Mouse (Mus musculus): ENCODE data around the gene Gse1. TPM values are rescaled to one million over a fixed set of nuclear protein-coding genes. Genes with fewer than 3 reads are reported as not detected.

Gene Gse1
- polyA plus RNA-seq, 1 experiment from 2014 or later, result 22.6 TPM

- Histone ChIP-seq H3K36me3 (ENCODE audit: control insufficient read depth, insufficient read depth, low read length) (no peaks in the 10 kb centered on the region), H3K9ac (ENCODE audit: low read length) (no peak overlapping the region), H3K4me1 (ENCODE audit: control insufficient read depth, insufficient read depth, low read length) (peaks cover 19% of the 10 kb centered on the region), H3K27ac (ENCODE audit: low read depth, low read length) (no peak overlapping the region), H3K4me3 (ENCODE audit: low read depth, low read length) (no peak overlapping the region), H3K4me2 (ENCODE audit: low read length) (no peak overlapping the region), H3K27me3 (replicated peaks; ENCODE audit: control insufficient read depth, insufficient read depth, low read length) (no peaks in the 10 kb centered on the region), H3K9me3 (replicated peaks; ENCODE audit: control insufficient read depth, low read length) (no peaks in the 10 kb centered on the region)
- ATAC-seq (no peak), DNase-seq (ENCODE audit: low spot score) (no peak)
- 57% methylated on average over 3 of the region's 3 CpGs for WGBS
These were observed 85.4 kb downstream of the Gse1 start for GRCm38 (mm10) chr8:120313674-120314073.

DNA sequence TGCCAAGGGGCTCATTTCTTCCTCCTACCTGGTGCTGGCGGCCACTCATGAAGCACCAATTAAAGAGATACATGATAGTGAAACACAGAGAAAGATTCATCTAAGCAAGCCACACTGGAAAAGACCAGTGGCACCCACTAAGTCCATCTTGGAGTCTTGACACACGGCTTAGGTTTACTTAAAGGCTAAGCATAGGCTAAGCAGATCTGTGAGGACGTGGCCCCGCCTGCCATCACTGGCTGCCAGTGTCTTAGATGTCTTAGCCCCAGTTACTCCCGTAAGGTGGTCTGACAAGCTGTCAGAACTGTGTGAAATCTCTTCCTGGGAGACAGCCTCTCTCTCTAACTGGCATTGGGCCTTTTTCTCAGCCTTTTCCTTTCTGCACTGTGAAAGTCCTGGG, 86.7 kb downstream of the Gse1 start:
- Histone ChIP-seq H3K4me1 (ENCODE audit: control insufficient read depth, insufficient read depth, low read length) (peaks cover 6% of the 10 kb centered on the region), H3K9me3 (replicated peaks; ENCODE audit: control insufficient read depth, low read length) (no peaks in the 10 kb centered on the region), H3K4me3 (ENCODE audit: low read depth, low read length) (no peak overlapping the region), H3K36me3 (ENCODE audit: control insufficient read depth, insufficient read depth, low read length) (no peaks in the 10 kb centered on the region), H3K4me2 (ENCODE audit: low read length) (no peak overlapping the region), H3K27me3 (replicated peaks; ENCODE audit: control insufficient read depth, insufficient read depth, low read length) (no peaks in the 10 kb centered on the region), H3K9ac (ENCODE audit: low read length) (no peak overlapping the region), H3K27ac (ENCODE audit: low read depth, low read length) (no peak overlapping the region)
- no peak for ATAC-seq
- no peak for DNase-seq (ENCODE audit: low spot score)
- 77% methylated on average over 5 of the region's 5 CpGs for WGBS

- no peak overlapping the region for H3K27ac ChIP-seq (ENCODE audit: low read depth, low read length)
- H3K27me3 ChIP-seq (replicated peaks; ENCODE audit: control insufficient read depth, insufficient read depth, low read length), result no peaks in the 10 kb centered on the region
- H3K4me2 ChIP-seq (ENCODE audit: low read length), result no peak overlapping the region
- no peaks in the 10 kb centered on the region for H3K36me3 ChIP-seq (ENCODE audit: control insufficient read depth, insufficient read depth, low read length)
- no peak overlapping the region for H3K9ac ChIP-seq (ENCODE audit: low read length)
- peaks cover 2% of the 10 kb centered on the region; the same call in 1 of the 2 replicates for H3K4me1 ChIP-seq (ENCODE audit: control insufficient read depth, insufficient read depth, low read length)
- no peak overlapping the region for H3K4me3 ChIP-seq (ENCODE audit: low read depth, low read length)
- no peak for ATAC-seq
- 85% methylated on average over 4 of the region's 4 CpGs for WGBS
- H3K9me3 ChIP-seq (replicated peaks; ENCODE audit: control insufficient read depth, low read length), result no peaks in the 10 kb centered on the region
- DNase-seq (ENCODE audit: low spot score), result no peak
These were observed 87.4 kb downstream of the Gse1 start for GRCm38 (mm10) chr8:120315644-120316043.

DNA sequence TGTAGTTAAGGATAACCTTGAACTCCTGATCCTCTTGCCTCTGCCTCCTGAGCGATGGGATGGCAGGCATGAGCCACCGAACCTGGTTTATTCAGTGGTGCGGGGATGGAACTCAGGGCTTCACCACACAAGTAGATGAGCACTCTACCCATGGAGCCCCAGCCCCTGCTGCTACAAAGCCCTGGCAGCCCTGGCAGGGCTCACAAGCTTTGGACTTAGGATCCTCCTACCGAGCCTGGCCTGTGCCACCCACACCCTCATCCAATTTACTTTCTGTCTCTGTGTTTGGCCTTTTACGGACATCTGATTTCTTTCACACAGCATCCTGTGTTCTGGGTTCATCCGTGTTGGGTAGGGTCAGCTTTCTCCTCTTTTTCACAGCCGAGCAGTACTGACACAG, 88.5 kb downstream of the Gse1 start:
- WGBS, result 84% methylated on average over 7 of the region's 7 CpGs

DNA sequence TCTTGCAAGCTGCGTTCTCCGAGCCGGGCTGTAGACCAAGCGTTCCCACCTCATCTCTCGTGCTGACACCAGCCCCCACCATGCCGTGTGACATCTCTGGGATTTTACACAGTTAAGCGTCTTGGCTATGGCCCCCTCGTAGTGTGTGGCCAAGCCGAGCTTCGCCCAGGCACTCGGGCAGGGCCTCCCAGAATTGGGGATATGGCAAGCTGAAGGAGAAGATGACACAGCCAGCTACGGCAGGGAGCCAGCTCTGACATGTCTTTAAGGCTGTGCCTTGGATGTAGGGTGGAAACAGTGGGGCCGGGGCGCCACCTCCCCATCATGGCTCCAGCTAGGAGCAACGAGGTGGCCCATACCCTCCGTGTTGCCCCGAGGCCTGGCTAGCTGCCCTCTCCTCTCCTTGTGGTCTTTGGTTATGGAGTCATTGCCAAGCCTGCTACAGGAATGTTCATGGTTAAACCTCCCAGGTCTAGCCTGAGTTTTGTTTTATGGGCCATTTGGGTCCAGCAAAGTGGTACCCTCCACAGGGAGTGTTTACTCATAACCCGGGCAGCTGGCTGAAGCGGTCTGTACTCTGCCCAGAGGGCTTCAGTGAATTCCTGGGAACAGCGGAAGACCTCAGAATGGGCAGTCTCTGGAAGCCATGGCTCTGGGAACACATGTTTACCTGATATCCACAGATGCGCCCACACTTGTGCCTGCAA, 89.0 kb downstream of the Gse1 start:
- no peaks in the 10 kb centered on the region for H3K36me3 ChIP-seq (ENCODE audit: control insufficient read depth, insufficient read depth, low read length)
- H3K4me3 ChIP-seq (ENCODE audit: low read depth, low read length), result no peak overlapping the region
- DNase-seq (ENCODE audit: low spot score) (no peak), ATAC-seq (no peak)
- WGBS, result 84% methylated on average over 21 of the region's 21 CpGs
- H3K4me1 ChIP-seq (ENCODE audit: control insufficient read depth, insufficient read depth, low read length), result peaks cover 2% of the 10 kb centered on the region; the same call in 1 of the 2 replicates
- no peaks in the 10 kb centered on the region for H3K9me3 ChIP-seq (replicated peaks; ENCODE audit: control insufficient read depth, low read length)
- no peaks in the 10 kb centered on the region for H3K27me3 ChIP-seq (replicated peaks; ENCODE audit: control insufficient read depth, insufficient read depth, low read length)
- no peak overlapping the region; the same call in 1 of the 2 replicates for H3K27ac ChIP-seq (ENCODE audit: low read depth, low read length)
- H3K4me2 ChIP-seq (ENCODE audit: low read length), result no peak overlapping the region
- no peak overlapping the region for H3K9ac ChIP-seq (ENCODE audit: low read length)

More for the DNA sequence above, 88.5 kb downstream of the Gse1 start:
- H3K36me3 ChIP-seq (ENCODE audit: control insufficient read depth, insufficient read depth, low read length), result no peaks in the 10 kb centered on the region
- peaks cover 2% of the 10 kb centered on the region; the same call in 1 of the 2 replicates for H3K4me1 ChIP-seq (ENCODE audit: control insufficient read depth, insufficient read depth, low read length)
- H3K4me3 ChIP-seq (ENCODE audit: low read depth, low read length), result no peak overlapping the region
- no peak overlapping the region for H3K4me2 ChIP-seq (ENCODE audit: low read length)
- ATAC-seq, result no peak
- no peak overlapping the region for H3K27ac ChIP-seq (ENCODE audit: low read depth, low read length)
- no peak overlapping the region for H3K9ac ChIP-seq (ENCODE audit: low read length)
- no peaks in the 10 kb centered on the region for H3K9me3 ChIP-seq (replicated peaks; ENCODE audit: control insufficient read depth, low read length)
- DNase-seq (ENCODE audit: low spot score), result no peak
- H3K27me3 ChIP-seq (replicated peaks; ENCODE audit: control insufficient read depth, insufficient read depth, low read length), result no peaks in the 10 kb centered on the region

DNA sequence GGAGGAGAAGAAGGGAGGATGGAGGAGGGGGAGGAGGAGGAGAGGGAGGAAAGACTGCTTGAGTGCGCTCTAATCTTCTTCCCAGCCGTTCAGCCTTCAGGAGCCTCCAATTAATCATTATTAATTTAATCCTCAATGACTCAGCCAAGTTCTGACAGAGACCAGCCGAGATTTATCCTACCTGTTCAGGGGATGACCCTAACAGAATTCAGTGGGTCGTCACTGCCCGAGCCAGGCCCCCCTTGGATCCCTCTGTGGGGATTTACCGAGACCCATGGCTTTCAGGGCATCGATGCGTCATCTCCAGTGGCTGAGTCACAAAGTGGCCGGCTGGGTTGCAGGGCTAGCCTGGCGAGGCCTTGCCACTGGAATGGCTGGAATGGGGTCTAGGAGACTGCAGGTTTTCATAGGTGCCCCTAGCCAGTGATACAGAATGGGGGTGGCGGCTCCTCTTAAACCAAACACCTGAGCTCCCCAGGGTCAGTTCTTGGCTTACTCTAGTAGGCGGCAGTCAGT, 90.3 kb downstream of the Gse1 start:
- no peak overlapping the region for H3K9ac ChIP-seq (ENCODE audit: low read length)
- no peak overlapping the region for H3K4me3 ChIP-seq (ENCODE audit: low read depth, low read length)
- WGBS, result 58% methylated on average over 12 of the region's 12 CpGs
- H3K36me3 ChIP-seq (ENCODE audit: control insufficient read depth, insufficient read depth, low read length), result no peaks in the 10 kb centered on the region
- H3K27ac ChIP-seq (ENCODE audit: low read depth, low read length), result no peak overlapping the region
- no peaks in the 10 kb centered on the region for H3K27me3 ChIP-seq (replicated peaks; ENCODE audit: control insufficient read depth, insufficient read depth, low read length)
- no peak overlapping the region for H3K4me2 ChIP-seq (ENCODE audit: low read length)
- ATAC-seq (no peak), DNase-seq (ENCODE audit: low spot score) (no peak)
- H3K9me3 ChIP-seq (replicated peaks; ENCODE audit: control insufficient read depth, low read length), result no peaks in the 10 kb centered on the region
- peaks cover 13% of the 10 kb centered on the region for H3K4me1 ChIP-seq (ENCODE audit: control insufficient read depth, insufficient read depth, low read length)

- Histone ChIP-seq H3K4me1 (ENCODE audit: control insufficient read depth, insufficient read depth, low read length) (peaks cover 14% of the 10 kb centered on the region), H3K9me3 (replicated peaks; ENCODE audit: control insufficient read depth, low read length) (no peaks in the 10 kb centered on the region), H3K27ac (ENCODE audit: low read depth, low read length) (no peak overlapping the region), H3K9ac (ENCODE audit: low read length) (no peak overlapping the region), H3K27me3 (replicated peaks; ENCODE audit: control insufficient read depth, insufficient read depth, low read length) (no peaks in the 10 kb centered on the region), H3K36me3 (ENCODE audit: control insufficient read depth, insufficient read depth, low read length) (no peaks in the 10 kb centered on the region), H3K4me2 (ENCODE audit: low read length) (no peak overlapping the region), H3K4me3 (ENCODE audit: low read depth, low read length) (no peak overlapping the region)
- 24% methylated on average over 7 of the region's 7 CpGs for whole genome bisulfite sequencing
- DNase-seq (ENCODE audit: low spot score), result peak; percentile 68
- ATAC-seq, result peak; percentile 35
These were observed 91.2 kb downstream of the Gse1 start for GRCm38 (mm10) chr8:120319449-120319848.

- no peaks in the 10 kb centered on the region for H3K36me3 ChIP-seq (ENCODE audit: control insufficient read depth, insufficient read depth, low read length)
- H3K4me1 ChIP-seq (ENCODE audit: control insufficient read depth, insufficient read depth, low read length), result peaks cover 14% of the 10 kb centered on the region
- 94% methylated on average over 5 of the region's 5 CpGs for WGBS
- no peak overlapping the region for H3K9ac ChIP-seq (ENCODE audit: low read length)
- DNase-seq (ENCODE audit: low spot score) (no peak), ATAC-seq (no peak)
- no peaks in the 10 kb centered on the region for H3K27me3 ChIP-seq (replicated peaks; ENCODE audit: control insufficient read depth, insufficient read depth, low read length)
- H3K27ac ChIP-seq (ENCODE audit: low read depth, low read length), result no peak overlapping the region
- no peaks in the 10 kb centered on the region for H3K9me3 ChIP-seq (replicated peaks; ENCODE audit: control insufficient read depth, low read length)
- no peak overlapping the region for H3K4me3 ChIP-seq (ENCODE audit: low read depth, low read length)
- H3K4me2 ChIP-seq (ENCODE audit: low read length), result no peak overlapping the region
These were observed 91.9 kb downstream of the Gse1 start for GRCm38 (mm10) chr8:120320146-120320545.

- Histone ChIP-seq H3K4me3 (ENCODE audit: low read depth, low read length) (no peak overlapping the region), H3K4me1 (ENCODE audit: control insufficient read depth, insufficient read depth, low read length) (peaks cover 14% of the 10 kb centered on the region), H3K36me3 (ENCODE audit: control insufficient read depth, insufficient read depth, low read length) (no peaks in the 10 kb centered on the region), H3K27ac (ENCODE audit: low read depth, low read length) (no peak overlapping the region), H3K9ac (ENCODE audit: low read length) (no peak overlapping the region), H3K4me2 (ENCODE audit: low read length) (no peak overlapping the region), H3K9me3 (replicated peaks; ENCODE audit: control insufficient read depth, low read length) (no peaks in the 10 kb centered on the region), H3K27me3 (replicated peaks; ENCODE audit: control insufficient read depth, insufficient read depth, low read length) (no peaks in the 10 kb centered on the region)
- ATAC-seq (no peak), DNase-seq (ENCODE audit: low spot score) (no peak)
- WGBS, result 51% methylated on average over 6 of the region's 6 CpGs
These were observed 93.5 kb downstream of the Gse1 start for GRCm38 (mm10) chr8:120321724-120322123.
